Mouse (Mus musculus) G1E (cell line): ENCODE data around the gene Actl9. TPM values are rescaled to one million over a fixed set of nuclear protein-coding genes. Genes with fewer than 3 reads are reported as not detected.

Experiments
- ATAC-seq: 2 replicates; pipeline ENCODE4 v1.8.0; 2016; ENCODE audit warnings: mild to moderate bottlenecking; ENCODE audit not compliant: insufficient number of reproducible peaks, poor library complexity, low FRiP score, severe bottlenecking; ENCODE audit errors: extremely low read depth
- DNase-seq: peaks from one replicate; pipeline ENCODE4 v3.0.0; 2012; ENCODE audit warnings: low spot score
- H3K27me3 ChIP-seq: 2 replicates; pipeline ENCODE4 v1.6.1; 2012; ENCODE audit warnings: mild to moderate bottlenecking, low read length, inconsistent platforms; ENCODE audit not compliant: insufficient read depth
- H3K36me3 ChIP-seq: replicated peaks from 2 replicates; pipeline ENCODE3; 2012; ENCODE audit warnings: mild to moderate bottlenecking, inconsistent platforms
- H3K4me1 ChIP-seq: 2 replicates; pipeline ENCODE4 v1.6.1; 2012; ENCODE audit warnings: low read depth, low read length, inconsistent platforms, mixed read lengths; ENCODE audit not compliant: insufficient read depth
- H3K4me3 ChIP-seq: 2 replicates; pipeline ENCODE4 v1.5.1; 2012; ENCODE audit warnings: low read depth, mild to moderate bottlenecking, inconsistent platforms, low read length, moderate library complexity, mixed read lengths
- H3K9me3 ChIP-seq: replicated peaks from 2 replicates; pipeline ENCODE4 v1.6.1; 2012; ENCODE audit warnings: inconsistent platforms
- CTCF ChIP-seq: IDR thresholded peaks from 2 replicates; pipeline ENCODE4 v1.5.1; 2012; ENCODE audit warnings: low read depth, low read length, inconsistent platforms, mixed read lengths
- GATA1 ChIP-seq: IDR thresholded peaks from 2 replicates; pipeline ENCODE4 v1.6.1; 2012; ENCODE audit warnings: borderline replicate concordance, low read length, inconsistent platforms, mixed read lengths
- GATA2 ChIP-seq: IDR thresholded peaks from 2 replicates; pipeline ENCODE4 v1.6.1; 2012; ENCODE audit warnings: low read depth, low read length, inconsistent platforms, borderline replicate concordance
- POLR2AphosphoS5 ChIP-seq: IDR thresholded peaks from 2 replicates; pipeline ENCODE4 v1.6.1; 2012; ENCODE audit warnings: low read depth, low read length, inconsistent platforms; ENCODE audit not compliant: insufficient replicate concordance
- TAL1 ChIP-seq: conservative IDR thresholded peaks from 2 replicates; pipeline ENCODE4 v1.6.1; 2012; ENCODE audit warnings: low read depth, low read length, inconsistent platforms, mixed read lengths
- polyA plus RNA-seq: library from polyadenylated mRNA; stranded (reverse); fragments of >175 nt; gene quantifications from 2 replicates; pipeline ENCODE4 v1.2.3, GENCODE M21; 2012
- total RNA-seq, 2 experiments: library from RNA; stranded (forward) in 1 of 2; stranded (reverse) in 1 of 2; fragments of 200-1000 nt in 1 of 2; fragments of >200 nt in 1 of 2; fragmentation: Nextera tagmentation in 1 of 2; gene quantifications; 2 replicates each; pipeline ENCODE4 v1.2.3; 2014 to 2017

The Actl9 gene
- total RNA-seq (2014; fragmentation: Nextera tagmentation) (not detected in 2 replicates), total RNA-seq (2017) (0.11 TPM in 1 of 2 replicates, not detected in the other), polyA plus RNA-seq (not detected in 2 replicates)

- TF ChIP-seq POLR2AphosphoS5 (no peak), TAL1 (0 out of 2 replicates have a peak, but pooled peaks have one; percentile 21)
- no peak within 1 kb of the TSS for H3K4me3 ChIP-seq
- DNase-seq (no peak), ATAC-seq (peak; percentile 76)
- H3K36me3 ChIP-seq: no peaks in the 10 kb centered on the region
- H3K4me1 ChIP-seq: peaks cover 20% of the 10 kb centered on the region
- H3K27me3 ChIP-seq: no peaks in the 10 kb centered on the region
- no peaks in the 10 kb centered on the region for H3K9me3 ChIP-seq
Observed at GRCm38 (mm10) chr17:33432019-33432946, at the start of gene Actl9. Gene Actl9, plus strand, starts transcription at chr17:33432896.

GRCm38 (mm10) chr17:33385705-33386104 lies 47.0 kb upstream of the Actl9 start:
- DNase-seq (no peak), ATAC-seq (no peak)
- H3K9me3 ChIP-seq: no peaks in the 10 kb centered on the region
- no peaks in the 10 kb centered on the region for H3K4me1 ChIP-seq
- H3K4me3 ChIP-seq: no peak overlapping the region
- no peaks in the 10 kb centered on the region for H3K27me3 ChIP-seq
- H3K36me3 ChIP-seq: peaks cover 67% of the 10 kb centered on the region
- TF ChIP-seq TAL1 (no peak), GATA1 (no peak), CTCF (no peak), POLR2AphosphoS5 (no peak), GATA2 (no peak)

- Histone ChIP-seq H3K4me3 (no peak overlapping the region), H3K4me1 (peaks cover 15% of the 10 kb centered on the region), H3K9me3 (no peaks in the 10 kb centered on the region), H3K36me3 (peaks cover 31% of the 10 kb centered on the region), H3K27me3 (no peaks in the 10 kb centered on the region)
- DNase-seq (no peak), ATAC-seq (no peak)
- TF ChIP-seq POLR2AphosphoS5: no peak
- no peak for TF ChIP-seq GATA1
- no peak for TF ChIP-seq TAL1
- TF ChIP-seq CTCF: no peak
- TF ChIP-seq GATA2: no peak
Observed at GRCm38 (mm10) chr17:33392271-33392670, 40.4 kb upstream of the Actl9 start.

- TF ChIP-seq GATA2 (no peak), CTCF (no peak), POLR2AphosphoS5 (no peak), TAL1 (no peak), GATA1 (no peak)
- no peaks in the 10 kb centered on the region for H3K27me3 ChIP-seq
- H3K36me3 ChIP-seq: peaks cover 21% of the 10 kb centered on the region
- no peaks in the 10 kb centered on the region for H3K9me3 ChIP-seq
- H3K4me1 ChIP-seq: peaks cover 15% of the 10 kb centered on the region
- ATAC-seq (peak; percentile 98), DNase-seq (peak; percentile 91)
- peak within 1 kb of the TSS; percentile 98 for H3K4me3 ChIP-seq
Observed at GRCm38 (mm10) chr17:33394182-33395034, 38.3 kb upstream of the Actl9 start, which contains the start of gene Zfp101. Gene Zfp101, minus strand, starts transcription at chr17:33394641.

GRCm38 (mm10) chr17:33439148-33439547 lies 6.5 kb downstream of the Actl9 start:
- DNase-seq (peak; percentile 20), ATAC-seq (no peak)
- Histone ChIP-seq H3K27me3 (no peaks in the 10 kb centered on the region), H3K4me3 (no peak overlapping the region), H3K36me3 (no peaks in the 10 kb centered on the region), H3K4me1 (peaks cover 12% of the 10 kb centered on the region), H3K9me3 (no peaks in the 10 kb centered on the region)
- TF ChIP-seq GATA1: no peak
- 0 out of 2 replicates have a peak, but pooled peaks have one; percentile 15 for TF ChIP-seq CTCF

GRCm38 (mm10) chr17:33439922-33440321 lies 7.2 kb downstream of the Actl9 start:
- Histone ChIP-seq H3K4me1 (peaks cover 12% of the 10 kb centered on the region), H3K27me3 (no peaks in the 10 kb centered on the region), H3K9me3 (no peaks in the 10 kb centered on the region), H3K4me3 (no peak overlapping the region), H3K36me3 (no peaks in the 10 kb centered on the region)
- DNase-seq (no peak), ATAC-seq (peak; percentile 22; the same call in 1 of the 2 replicates)
- TF ChIP-seq GATA1: no peak
- TF ChIP-seq POLR2AphosphoS5: no peak
- TF ChIP-seq GATA2: no peak
- no peak for TF ChIP-seq CTCF
- no peak for TF ChIP-seq TAL1
